Mouse (Mus musculus): ENCODE measurements around the gene Fbxo33. TPM values are rescaled to one million over a fixed set of nuclear protein-coding genes. Genes with fewer than 3 reads are reported as not detected.

Fbxo33 gene
- total RNA-seq, 2 experiments from 2014 or later: 21.1 to 22.0 TPM

GRCm38 (mm10) chr12:59198750-59199149 lies 20.8 kb downstream of the Fbxo33 start:
- no peak for DNase-seq

GRCm38 (mm10) chr12:59195941-59196340 lies 23.6 kb downstream of the Fbxo33 start:
- no peak for DNase-seq

- DNase-seq: no peak
Measured at GRCm38 (mm10) chr12:59195065-59195464, 24.5 kb downstream of the Fbxo33 start.

- DNase-seq: no peak
Measured at GRCm38 (mm10) chr12:59194341-59195003, 25.1 kb downstream of the Fbxo33 start.

GRCm38 (mm10) chr12:59193637-59194036 lies 25.9 kb downstream of the Fbxo33 start:
- no peak for DNase-seq

- DNase-seq: no peak
Measured at GRCm38 (mm10) chr12:59188086-59188682, 31.3 kb downstream of the Fbxo33 start.

GRCm38 (mm10) chr12:59177814-59178213 lies 41.7 kb downstream of the Fbxo33 start:
- no peak for DNase-seq

GRCm38 (mm10) chr12:59169935-59170334 lies 49.6 kb downstream of the Fbxo33 start:
- no peak for DNase-seq

GRCm38 (mm10) chr12:59166557-59166956 lies 53.0 kb downstream of the Fbxo33 start:
- no peak for DNase-seq

GRCm38 (mm10) chr12:59164522-59164921 lies 55.0 kb downstream of the Fbxo33 start:
- DNase-seq: no peak

- DNase-seq: no peak
Measured at GRCm38 (mm10) chr12:59162797-59163196, 56.7 kb downstream of the Fbxo33 start.

- DNase-seq: no peak
Measured at GRCm38 (mm10) chr12:59161091-59161490, 58.4 kb downstream of the Fbxo33 start.

Small RNA genes within 50 kb of the gene (microRNA-seq; reads per million reads assigned to microRNA genes)
- gene Gm27284: not detected

Other genes with a start within 250 kb of the Fbxo33 start
- gene Sec23a, start 207.7 kb downstream of the Fbxo33 start, total RNA-seq (2021): 10 to 100 TPM; 45.3 to 45.6 TPM
- 10 to 100 TPM; 11.1 to 13.5 TPM for gene Gemin2, start 206.3 kb downstream of the Fbxo33 start, total RNA-seq (2021)
- gene Trappc6b, start 158.3 kb downstream of the Fbxo33 start, total RNA-seq (2021): 10 to 100 TPM; 83.3 to 85.0 TPM
- 10 to 100 TPM; 33.8 to 50.0 TPM for gene Pnn, start 152.8 kb downstream of the Fbxo33 start, total RNA-seq (2021)
- gene Mia2, start 123.9 kb downstream of the Fbxo33 start, total RNA-seq (2021): 10 to 100 TPM; 86.8 to 88.6 TPM

All from adrenal gland, postnatal 10 days (tissue).